Mouse (Mus musculus): ENCODE results near the gene H2-DMa.

Gene H2-DMa

DNA sequence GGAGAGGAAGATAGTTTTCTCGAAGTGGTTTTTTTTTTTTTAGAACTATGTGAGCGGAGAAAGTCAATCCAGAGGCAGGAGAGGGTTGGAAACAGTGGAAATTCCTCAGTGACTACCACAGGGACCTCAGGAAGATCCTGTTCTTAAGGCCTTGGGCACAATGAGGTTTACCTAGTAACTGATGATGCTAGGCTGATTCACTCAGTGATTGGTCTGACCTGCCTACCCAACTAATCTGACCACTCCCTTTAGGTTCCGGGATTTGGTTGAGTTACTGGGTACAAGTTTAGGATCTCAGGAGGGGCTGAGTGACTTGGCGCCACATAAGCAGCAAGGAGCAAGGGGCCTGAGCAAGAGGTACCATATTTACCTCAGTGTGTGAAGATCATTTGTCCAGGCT is 33.6 kb downstream of the H2-DMa start, which contains the start of gene H2-DMb1:
H2-DMb1 (plus strand) TSS at position 150 of the 400 bp plus-strand sequence.
- no peak for DNase-seq (ENCODE audit: low spot score in 2 of 2)

DNA sequence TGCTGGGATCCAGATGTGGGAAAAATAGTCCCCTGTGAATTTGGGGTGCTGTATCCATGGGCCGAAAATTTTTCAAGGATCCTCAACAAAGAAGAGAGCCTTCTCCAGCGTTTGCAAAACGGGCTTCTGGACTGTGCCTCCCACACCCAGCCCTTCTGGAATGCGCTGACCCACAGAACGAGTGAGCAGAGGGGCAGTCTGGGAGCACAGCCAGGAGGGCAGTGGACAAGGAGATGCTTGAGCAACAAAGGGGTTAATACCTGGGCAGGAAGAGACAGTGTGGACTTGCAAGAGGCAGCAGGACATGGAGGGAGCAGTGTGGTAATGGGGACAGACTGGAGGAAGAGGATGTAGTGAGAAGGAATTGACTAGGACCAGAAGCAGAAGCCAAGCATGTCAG is 36.2 kb downstream of the H2-DMa start:
- no peak for DNase-seq (ENCODE audit: low spot score in 2 of 2)

DNA sequence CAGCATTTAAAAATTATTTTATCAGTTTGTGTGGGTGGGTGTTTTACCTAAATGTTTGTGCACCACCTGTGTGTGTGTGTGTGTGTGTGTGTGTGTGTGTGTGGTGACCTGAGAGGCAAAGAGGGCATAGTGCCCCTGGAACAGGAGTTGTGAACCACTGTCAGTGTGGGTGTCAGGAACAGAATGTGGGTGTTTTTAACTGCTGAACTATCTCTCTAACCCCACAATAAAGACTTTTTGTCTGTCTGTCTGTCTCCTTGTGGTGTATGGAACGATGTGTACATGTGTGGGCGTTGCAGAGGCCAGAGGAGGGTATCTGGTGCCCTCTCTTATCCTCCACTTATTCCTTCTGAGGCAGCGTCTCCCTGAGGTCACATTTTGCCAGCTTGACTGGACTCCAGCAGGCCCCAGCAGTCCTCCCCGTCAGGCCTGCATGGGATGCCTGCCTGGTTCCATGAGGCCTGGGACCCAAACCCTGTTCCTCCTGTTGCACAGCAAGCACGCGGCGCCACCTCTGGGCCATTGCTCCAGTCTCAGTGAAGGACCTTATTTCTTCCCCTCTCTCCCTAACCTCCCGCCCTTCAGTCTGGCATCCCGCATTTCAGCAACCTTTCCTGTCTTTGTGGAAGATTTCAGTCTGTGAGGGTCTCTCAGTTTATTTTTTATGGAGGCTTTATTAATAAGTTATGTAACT is 45.0 kb downstream of the H2-DMa start:
- DNase-seq (ENCODE audit: low spot score in 2 of 2) = no peak

DNA sequence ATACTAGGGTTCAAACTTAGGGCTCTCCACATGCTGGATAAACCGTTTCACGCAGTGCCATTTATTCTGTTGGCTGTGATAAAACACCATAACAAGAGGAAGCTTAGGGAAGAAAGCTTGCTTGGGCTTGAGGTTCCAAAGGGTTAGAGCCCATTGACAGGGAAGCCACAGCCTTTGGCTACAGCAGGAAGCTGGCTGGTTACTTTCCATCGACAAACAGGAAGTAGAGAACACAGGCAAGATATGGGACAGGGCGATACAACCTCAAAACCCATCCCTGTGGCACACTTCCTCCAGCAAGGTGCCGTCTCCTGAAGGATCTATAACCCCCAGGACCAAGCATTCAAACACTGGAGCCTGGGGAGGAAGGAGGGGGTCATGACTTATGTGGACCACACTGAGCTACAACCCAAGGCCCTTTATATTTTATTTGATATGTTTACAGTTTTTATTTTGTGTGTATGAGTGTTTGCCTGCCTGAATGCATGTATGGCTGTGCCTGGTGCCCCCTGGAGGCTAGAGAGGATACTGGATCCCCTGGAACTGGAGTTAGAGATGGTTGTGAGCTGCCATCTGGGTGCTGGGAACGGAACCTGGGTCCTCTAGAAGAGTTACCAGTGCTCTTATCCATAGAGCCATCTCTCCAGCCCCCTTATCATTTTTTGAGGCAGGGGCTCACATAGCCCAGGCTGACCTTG is 45.8 kb downstream of the H2-DMa start:
- no peak for DNase-seq (ENCODE audit: low spot score in 2 of 2)

DNA sequence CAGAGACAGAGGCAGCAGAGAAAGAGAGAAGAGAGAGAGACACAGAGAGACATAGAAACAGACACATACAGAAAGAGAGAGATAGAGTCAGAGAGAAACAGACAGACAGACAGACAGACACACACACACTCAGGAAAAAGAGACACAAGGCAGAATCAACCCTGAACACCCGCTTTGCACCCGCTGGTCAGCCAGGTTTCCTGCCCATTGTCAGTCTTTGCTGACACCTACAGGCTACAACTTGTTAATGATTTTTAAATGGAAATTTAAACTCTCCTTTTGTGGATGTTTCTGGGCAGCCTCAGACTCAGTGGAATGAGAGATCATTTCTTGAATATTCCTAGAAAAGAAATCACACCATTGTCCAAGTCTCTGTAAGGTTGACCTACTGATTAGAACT is 49.9 kb downstream of the H2-DMa start:
- no peak for DNase-seq (ENCODE audit: low spot score in 2 of 2)

DNA sequence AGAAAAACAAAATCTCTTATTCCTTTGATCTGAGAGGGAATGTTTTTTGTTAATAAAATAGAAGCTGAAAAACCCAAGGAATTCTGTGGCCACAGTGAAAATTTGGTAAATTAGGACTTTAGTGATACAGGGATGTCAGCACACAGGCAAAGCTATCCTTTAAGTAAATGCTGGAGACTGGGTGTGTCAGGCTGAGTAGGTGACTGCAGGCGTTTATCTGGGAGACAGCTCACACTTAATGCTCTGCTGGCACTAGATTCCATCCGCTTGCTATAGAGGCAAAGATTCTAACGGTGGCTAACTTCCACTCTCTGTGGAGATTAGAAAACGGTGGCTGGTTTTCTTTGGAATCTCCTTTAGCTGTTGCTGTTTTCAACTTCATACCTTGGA is 51.1 kb downstream of the H2-DMa start:
- no peak for DNase-seq (ENCODE audit: low spot score in 2 of 2)

DNA sequence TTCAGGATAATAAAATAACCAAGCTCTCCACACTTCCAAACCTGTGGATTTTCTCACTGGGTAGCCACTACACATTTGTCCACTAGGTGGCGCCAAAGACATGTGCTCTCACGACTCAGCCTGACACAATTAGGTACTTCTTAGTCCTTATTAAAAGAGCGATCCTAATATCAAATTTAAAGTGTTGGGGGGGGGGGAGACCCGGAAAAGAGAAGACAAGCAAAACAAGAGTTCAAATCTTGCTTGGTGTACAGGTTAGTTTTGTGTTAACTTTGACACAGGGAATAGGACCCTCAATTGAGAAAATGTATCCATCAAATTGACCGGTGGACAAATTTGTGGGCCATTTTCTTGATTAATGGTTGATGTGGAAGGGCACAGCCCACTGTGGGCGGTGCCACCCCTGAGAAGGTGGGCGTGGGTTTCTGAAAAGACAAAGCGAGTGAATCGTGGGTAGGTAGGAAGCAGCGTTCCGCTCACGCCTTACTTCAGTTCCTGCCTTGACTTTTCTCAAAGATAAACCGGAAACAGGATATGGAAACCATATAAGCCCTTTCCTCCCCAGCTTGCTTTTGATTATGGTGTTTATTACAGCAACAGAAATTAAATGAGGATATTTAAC is 51.6 kb downstream of the H2-DMa start:
- peak; percentile 75 to 81 for DNase-seq (ENCODE audit: low spot score in 2 of 2)

DNA sequence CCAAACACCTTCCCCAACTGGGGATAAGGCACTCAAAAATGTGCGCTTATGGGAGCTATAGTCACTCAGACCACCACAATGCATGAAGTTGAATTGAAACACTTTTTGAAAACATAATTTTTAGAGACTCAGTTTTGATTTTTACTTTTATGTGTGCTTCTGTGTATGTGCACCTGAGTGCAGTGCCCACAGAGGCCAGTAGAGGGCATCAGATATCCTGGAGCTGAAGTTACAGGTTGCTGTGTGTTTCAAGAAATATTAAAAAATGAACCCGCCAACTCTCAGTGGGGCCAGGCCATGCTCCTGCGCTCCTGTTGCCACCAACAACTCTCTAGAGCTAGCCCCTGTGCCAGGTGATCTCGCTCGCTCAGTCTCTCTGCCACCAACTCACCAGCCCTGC is 53.2 kb downstream of the H2-DMa start:
- DNase-seq (ENCODE audit: low spot score in 2 of 2) = no peak

DNA sequence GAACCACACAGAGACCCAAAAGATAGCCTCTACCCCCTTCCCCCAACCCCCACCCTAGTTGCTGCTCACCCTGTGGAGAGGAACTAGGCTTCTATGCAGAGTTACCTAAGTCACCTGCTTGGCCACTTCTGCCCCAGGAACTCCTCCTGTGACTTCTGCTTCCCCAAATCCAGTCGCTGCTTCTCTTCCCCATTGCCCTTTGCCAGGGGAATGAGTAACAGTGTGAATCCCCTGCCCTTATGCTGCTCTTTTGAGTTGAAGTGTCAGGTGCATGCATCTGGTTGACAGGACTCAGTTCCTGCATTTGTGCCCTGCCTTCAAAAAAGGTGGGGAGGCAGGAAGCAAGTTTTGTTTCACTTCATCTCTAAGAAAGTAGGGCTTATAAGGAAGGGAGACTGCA is 54.7 kb downstream of the H2-DMa start:
- no peak for DNase-seq (ENCODE audit: low spot score in 2 of 2)

DNA sequence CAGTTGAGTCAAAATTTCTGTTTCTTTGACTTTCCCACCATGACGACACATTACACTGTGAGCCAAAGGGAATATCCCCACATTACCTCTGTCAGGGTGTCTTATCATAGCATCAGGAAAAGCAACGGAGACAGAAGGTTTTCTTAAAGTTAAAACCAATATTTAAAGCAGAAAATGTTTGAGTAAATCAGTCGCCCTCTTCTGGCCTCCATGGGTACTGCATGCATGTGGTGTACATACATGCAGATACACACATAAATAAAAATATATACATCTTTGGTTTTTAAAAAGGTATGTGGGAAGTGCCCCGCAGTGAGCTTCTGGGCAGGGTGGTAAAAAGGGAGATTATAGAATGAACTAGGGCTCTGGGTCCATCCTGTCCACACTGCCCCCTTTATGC is 57.8 kb downstream of the H2-DMa start:
- DNase-seq (ENCODE audit: low spot score in 2 of 2) = no peak

DNA sequence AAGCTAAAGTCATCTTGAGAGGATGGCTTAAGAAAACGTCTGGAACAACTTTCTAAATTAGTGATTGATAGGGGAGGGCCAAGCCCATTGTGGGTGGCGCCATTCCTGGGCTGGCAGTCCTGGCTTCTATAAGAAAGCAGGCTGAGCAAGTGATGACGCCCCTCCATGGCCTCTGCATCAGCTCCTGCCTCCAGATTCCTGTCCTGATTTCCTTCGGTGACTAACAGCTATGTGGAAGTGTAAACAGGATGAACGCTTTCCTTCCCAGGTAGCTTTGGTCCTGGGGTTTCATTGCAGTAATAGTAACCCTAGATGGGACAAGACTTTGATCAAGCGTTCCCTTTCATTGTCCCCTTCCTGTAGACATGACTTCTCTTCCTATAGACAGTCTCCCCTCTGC is 59.7 kb downstream of the H2-DMa start:
- DNase-seq (ENCODE audit: low spot score in 2 of 2) = no peak

DNA sequence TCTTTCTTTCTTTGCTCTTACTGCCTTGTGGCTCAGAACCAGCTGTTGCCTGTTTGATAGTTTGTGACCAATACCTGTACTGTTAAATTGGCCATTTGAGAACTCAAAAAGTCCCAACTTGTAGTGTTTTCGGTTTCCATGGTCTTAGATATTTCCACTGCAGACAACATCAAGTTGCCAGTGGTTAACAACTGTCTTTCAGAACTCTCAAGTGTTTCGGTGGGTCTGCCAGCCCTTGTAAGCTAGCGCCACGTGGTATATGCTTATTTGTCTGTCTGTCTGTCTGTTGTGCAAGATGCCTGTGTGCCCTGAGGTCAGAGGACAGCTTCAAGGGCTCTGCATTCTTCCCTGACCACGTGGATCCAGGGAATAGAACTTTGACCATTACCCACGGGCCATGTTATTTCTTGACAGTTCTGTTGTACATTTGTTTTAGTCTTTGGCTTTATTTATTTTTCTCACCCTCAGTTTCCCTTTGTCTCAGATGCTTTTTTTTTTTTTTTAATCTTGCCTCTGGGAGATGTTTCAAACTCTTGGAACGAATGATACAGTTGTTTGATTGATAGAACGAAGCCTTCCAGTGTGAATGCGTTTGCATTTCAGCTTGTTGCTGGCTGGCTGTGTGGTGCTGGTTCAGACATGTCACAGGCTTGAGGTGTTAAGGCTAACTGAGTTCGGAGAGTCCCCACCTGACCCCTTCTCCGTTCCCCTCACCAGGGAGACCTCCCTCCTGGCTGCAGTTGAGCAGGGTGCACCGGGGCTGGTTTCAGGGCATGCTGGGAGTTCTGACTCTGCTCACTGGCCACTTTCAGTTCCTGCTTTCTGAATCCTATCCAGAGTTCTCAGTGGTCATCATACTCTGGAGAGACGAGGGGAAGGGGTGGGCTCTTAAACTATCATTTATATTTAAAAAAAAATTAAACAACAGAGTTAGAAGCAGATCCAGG is 60.8 kb downstream of the H2-DMa start:
- no peak for DNase-seq (ENCODE audit: low spot score in 2 of 2)

DNA sequence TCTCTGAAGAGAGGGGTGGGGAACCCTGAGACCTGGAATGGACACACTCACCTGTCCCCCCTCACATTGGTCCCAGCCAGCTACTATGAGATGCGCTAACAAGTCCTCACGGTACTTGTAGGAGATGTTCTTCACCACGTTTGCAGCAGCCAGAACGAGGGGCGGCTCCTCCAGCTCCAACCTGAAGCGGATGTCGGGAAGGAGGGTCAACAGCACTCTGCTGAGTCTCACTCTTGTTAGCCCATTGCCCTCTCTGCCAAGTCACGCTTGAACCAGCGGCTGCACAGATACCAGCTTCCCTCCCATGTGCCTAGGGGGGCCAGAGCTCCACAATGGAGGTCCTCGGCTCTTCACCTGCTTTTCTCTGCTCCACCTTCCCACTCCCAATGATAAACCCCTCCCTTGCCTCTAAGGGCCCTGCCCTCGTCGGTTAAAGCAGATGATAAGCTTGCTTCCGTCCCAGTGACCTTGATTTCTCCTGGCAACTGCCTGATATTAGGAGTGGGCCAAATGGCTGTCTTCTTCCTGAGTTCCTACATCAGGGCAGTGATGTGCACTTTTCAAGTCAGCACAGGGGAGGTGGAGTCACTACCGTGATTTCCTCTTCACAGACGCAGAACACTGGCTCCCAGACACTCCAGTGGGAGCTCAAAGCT is 64.4 kb downstream of the H2-DMa start:
- no peak for DNase-seq (ENCODE audit: low spot score in 2 of 2)

DNA sequence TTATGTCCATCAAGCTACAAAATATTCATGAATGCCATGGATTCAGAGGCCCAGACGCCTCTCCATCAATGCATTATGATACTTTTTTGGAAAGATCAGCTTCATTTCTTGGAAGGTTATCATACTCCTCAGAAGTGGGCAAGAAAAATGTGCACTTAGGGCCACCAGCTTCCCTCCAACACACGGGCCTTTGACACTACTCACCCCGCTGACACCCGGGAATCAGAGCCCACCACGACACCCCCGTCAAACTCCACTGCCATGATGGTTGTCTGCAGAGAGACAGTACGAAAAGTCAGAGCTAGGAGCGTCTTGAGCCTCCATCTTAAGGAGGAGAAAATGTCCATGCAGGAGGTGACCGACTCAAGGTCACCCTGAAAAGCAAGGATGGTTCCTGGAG is 66.2 kb downstream of the H2-DMa start:
- no peak for DNase-seq (ENCODE audit: low spot score in 2 of 2)

DNA sequence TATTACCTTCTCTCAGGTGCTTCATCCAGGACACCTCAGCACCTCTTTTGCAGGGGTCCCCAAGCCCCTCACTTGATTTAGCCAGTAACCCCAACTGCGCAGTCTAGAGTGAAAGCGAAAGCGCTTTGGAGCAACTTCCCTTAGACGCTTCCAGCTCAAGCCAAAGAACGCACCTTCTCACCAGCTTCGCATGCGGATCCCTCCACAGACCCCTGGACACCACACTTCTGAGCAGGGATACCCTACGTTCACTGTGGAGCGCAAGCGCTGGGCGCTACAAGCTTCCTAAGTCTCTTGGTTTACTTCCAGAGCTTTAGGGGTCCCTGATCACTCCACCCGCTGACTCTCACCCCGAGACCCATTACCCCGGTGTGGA is 67.5 kb downstream of the H2-DMa start:
- no peak for DNase-seq (ENCODE audit: low spot score in 2 of 2)

DNA sequence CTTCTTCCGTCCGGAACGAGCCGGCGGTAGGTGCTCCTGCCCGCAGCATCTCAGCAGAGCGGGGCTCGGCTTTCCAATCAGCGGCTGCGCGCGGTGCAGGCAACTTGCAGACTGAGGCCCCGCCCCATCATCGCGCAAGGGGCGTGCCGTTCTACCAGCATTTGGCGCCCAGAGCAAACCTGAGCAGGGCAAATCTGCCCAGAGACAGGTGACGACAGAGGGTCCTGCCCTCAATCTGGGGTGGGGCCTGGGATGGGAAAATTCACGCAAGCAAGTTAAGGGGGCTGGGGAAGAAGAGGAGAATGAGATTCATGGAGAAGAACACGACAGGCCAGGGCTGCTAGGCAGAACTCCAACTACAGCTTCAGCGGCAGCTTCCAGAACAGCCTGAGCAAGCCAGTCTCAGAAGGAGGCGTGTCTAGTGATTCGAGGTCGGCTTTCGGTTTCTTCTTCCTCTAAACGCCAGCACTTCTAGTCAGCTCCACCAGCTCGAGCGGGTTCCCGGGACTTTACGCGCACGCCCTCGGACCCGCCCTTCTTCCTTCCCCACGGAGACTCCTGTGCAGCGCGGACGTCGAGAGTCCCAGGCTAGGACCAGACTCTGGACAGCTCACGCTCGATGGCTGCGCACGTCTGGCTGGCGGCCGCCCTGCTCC is 68.0 kb downstream of the H2-DMa start, which contains the start of the genes Tap1 and Psmb9:
Tap1 (plus strand) TSS at position 293 of the 656 bp plus-strand sequence.
Psmb9 (minus strand) TSS at position 504 of the 656 bp plus-strand sequence.
- peak; percentile 93 to 96 for DNase-seq (ENCODE audit: low spot score in 2 of 2)

DNA sequence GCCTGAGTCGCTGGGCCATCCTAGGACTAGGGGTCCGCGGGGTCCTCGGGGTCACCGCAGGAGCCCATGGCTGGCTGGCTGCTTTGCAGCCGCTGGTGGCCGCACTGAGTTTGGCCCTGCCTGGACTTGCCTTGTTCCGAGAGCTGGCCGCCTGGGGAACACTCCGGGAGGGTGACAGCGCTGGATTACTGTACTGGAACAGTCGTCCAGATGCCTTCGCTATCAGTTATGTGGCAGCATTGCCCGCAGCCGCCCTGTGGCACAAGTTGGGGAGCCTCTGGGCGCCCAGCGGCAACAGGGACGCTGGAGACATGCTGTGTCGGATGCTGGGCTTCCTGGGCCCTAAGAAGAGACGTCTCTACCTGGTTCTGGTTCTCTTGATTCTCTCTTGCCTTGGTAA is 68.7 kb downstream of the H2-DMa start:
- no peak for DNase-seq (ENCODE audit: low spot score in 2 of 2)

Data from cerebellum, postnatal 4 days (tissue).